Mouse (Mus musculus): ENCODE measurements at regions not wholly inside any gene's neighbourhood (a gene's known extent, or its start where the extent isn't known, plus 50 kb on each side); places are given as distances from the start of the nearest gene placed in this dataset.

DNA sequence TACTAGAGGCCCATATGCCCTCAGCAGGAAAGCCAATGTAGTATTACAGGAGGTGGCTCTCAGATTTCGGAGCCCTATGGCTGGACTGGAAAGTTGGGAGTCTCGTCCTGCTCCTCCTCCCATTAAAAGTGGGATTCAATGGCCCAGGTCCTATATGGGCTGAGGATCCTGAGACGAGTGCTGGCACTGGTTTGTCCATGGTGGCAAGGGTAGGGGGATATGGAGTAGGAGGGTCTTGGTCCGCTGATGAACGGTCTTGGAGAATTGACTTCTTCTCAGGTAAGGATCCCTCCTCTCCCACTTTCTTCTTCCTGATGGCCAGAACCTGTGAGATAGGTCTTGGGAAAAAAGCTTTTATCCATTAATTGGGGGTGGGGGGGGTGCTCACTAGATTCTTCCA is 522.2 kb upstream of the Slc5a7 start:
- H3K4me2 ChIP-seq, result no peak overlapping the region
- no peaks in the 10 kb centered on the region for H3K27me3 ChIP-seq (replicated peaks; ENCODE audit: control insufficient read depth, insufficient read depth, low read length)
- H3K9me3 ChIP-seq (ENCODE audit: control insufficient read depth, low read length), result no peaks in the 10 kb centered on the region
- H3K36me3 ChIP-seq (ENCODE audit: control insufficient read depth, insufficient read depth, low read length), result no peaks in the 10 kb centered on the region
- 77% methylated on average over 5 of the region's 5 CpGs for WGBS
- no peak overlapping the region for H3K4me3 ChIP-seq (ENCODE audit: low read depth, low read length)
- H3K9ac ChIP-seq (ENCODE audit: low read depth, low read length), result no peak overlapping the region
- ATAC-seq (replicated peaks; ENCODE audit: low FRiP score) (0 out of 2 replicates have a peak, but pooled peaks have one; percentile 15), DNase-seq (ENCODE audit: low spot score) (no peak)
- no peak overlapping the region for H3K27ac ChIP-seq (ENCODE audit: low read depth, low read length)
- H3K4me1 ChIP-seq (replicated peaks; ENCODE audit: control insufficient read depth, insufficient read depth, low read length), result no peaks in the 10 kb centered on the region

DNA sequence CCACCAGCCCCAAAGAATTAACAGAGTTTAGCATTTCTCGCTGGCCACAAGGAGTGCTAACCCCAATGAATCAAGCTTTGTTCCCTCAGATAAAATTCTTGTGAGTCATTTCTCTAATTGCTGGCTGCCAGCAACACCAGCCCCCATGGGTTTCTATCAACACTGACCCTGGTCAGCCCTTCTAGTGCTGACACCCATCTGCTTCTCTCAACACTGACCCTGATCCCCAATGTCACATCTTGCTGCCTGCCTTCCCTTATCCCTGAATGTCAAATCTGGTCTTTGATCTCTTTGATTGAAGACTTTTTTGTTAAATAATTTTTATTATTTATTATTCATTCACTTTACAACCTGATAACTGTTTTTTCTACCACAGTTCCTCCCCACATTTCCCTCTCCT is 554.8 kb upstream of the Slc5a7 start:
- no peaks in the 10 kb centered on the region for H3K36me3 ChIP-seq (ENCODE audit: control insufficient read depth, insufficient read depth, low read length)
- no peak overlapping the region for H3K27ac ChIP-seq (ENCODE audit: low read depth, low read length)
- 58% methylated on average over 1 of the region's 1 CpGs for WGBS
- ATAC-seq (replicated peaks; ENCODE audit: low FRiP score) (no peak), DNase-seq (ENCODE audit: low spot score) (no peak)
- no peak overlapping the region for H3K4me3 ChIP-seq (ENCODE audit: low read depth, low read length)
- no peaks in the 10 kb centered on the region for H3K9me3 ChIP-seq (ENCODE audit: control insufficient read depth, low read length)
- H3K27me3 ChIP-seq (replicated peaks; ENCODE audit: control insufficient read depth, insufficient read depth, low read length), result no peaks in the 10 kb centered on the region
- no peaks in the 10 kb centered on the region for H3K4me1 ChIP-seq (replicated peaks; ENCODE audit: control insufficient read depth, insufficient read depth, low read length)
- no peak overlapping the region for H3K9ac ChIP-seq (ENCODE audit: low read depth, low read length)
- no peak overlapping the region for H3K4me2 ChIP-seq

DNA sequence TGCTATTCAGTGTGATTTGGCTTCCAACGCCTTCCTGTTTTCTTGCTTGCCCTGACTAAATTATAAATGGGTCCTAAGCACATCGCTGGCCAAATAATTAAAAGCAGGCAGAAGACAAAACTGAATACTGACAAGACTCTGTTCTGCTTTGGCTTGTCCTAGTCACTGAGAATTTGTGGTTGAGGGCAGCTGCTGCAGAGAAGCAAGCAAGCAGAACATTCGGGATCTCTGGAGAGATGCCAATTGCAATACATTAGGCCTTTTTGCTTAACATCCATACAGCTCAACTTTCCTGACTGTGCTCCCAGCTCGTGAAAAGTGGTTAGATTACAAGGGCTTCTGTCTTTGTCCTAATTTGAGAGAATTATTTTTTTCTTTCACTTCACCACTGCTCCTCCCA is 549.0 kb upstream of the St6gal2 start:
- DNase-seq (ENCODE audit: low spot score), result no peak
- WGBS, result 70% methylated on average over 4 of the region's 4 CpGs

DNA sequence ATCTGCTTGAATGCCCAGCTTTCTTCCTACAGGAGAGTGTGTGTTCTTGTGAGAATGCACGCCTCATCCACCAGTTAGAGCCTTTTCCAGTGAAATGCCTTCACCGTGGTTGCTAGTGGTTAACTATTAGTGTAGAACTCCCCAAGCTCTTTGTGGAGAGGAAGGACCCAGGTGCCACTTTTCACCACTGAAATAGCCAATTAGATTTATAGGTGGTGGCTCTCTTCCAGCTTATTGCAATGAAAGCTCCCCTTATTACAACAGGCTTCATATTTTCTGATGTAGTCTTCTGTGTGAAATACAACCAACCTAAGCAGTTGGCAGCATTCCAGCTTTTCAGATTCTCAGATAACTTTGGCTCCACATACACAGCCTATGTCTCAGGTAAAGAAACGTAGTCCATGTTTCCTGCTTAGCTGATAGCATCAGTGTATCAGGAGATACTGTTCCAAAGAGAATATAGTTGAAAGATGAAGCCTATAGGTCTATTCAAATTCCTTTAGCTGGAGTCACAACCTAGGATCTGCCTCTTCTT is 515.9 kb upstream of the St6gal2 start:
- 65% methylated on average over 3 of the region's 3 CpGs for WGBS
- Histone ChIP-seq H3K4me1 (replicated peaks; ENCODE audit: control insufficient read depth, insufficient read depth, low read length) (no peaks in the 10 kb centered on the region), H3K27ac (ENCODE audit: low read depth, low read length) (no peak overlapping the region), H3K9ac (ENCODE audit: low read depth, low read length) (no peak overlapping the region), H3K36me3 (ENCODE audit: control insufficient read depth, insufficient read depth, low read length) (no peaks in the 10 kb centered on the region), H3K4me3 (ENCODE audit: low read depth, low read length) (no peak overlapping the region), H3K27me3 (replicated peaks; ENCODE audit: control insufficient read depth, insufficient read depth, low read length) (no peaks in the 10 kb centered on the region), H3K4me2 (no peak overlapping the region), H3K9me3 (ENCODE audit: control insufficient read depth, low read length) (no peaks in the 10 kb centered on the region)
- DNase-seq (ENCODE audit: low spot score) (no peak), ATAC-seq (replicated peaks; ENCODE audit: low FRiP score) (no peak)

More for the DNA sequence above, 549.0 kb upstream of the St6gal2 start:
- H3K4me1 ChIP-seq (replicated peaks; ENCODE audit: control insufficient read depth, insufficient read depth, low read length), result no peaks in the 10 kb centered on the region
- H3K27ac ChIP-seq (ENCODE audit: low read depth, low read length), result no peak overlapping the region
- no peaks in the 10 kb centered on the region for H3K36me3 ChIP-seq (ENCODE audit: control insufficient read depth, insufficient read depth, low read length)
- no peaks in the 10 kb centered on the region for H3K27me3 ChIP-seq (replicated peaks; ENCODE audit: control insufficient read depth, insufficient read depth, low read length)
- no peak overlapping the region for H3K4me3 ChIP-seq (ENCODE audit: low read depth, low read length)
- no peaks in the 10 kb centered on the region for H3K9me3 ChIP-seq (ENCODE audit: control insufficient read depth, low read length)
- no peak overlapping the region for H3K9ac ChIP-seq (ENCODE audit: low read depth, low read length)
- ATAC-seq (replicated peaks; ENCODE audit: low FRiP score), result no peak
- no peak overlapping the region for H3K4me2 ChIP-seq

DNA sequence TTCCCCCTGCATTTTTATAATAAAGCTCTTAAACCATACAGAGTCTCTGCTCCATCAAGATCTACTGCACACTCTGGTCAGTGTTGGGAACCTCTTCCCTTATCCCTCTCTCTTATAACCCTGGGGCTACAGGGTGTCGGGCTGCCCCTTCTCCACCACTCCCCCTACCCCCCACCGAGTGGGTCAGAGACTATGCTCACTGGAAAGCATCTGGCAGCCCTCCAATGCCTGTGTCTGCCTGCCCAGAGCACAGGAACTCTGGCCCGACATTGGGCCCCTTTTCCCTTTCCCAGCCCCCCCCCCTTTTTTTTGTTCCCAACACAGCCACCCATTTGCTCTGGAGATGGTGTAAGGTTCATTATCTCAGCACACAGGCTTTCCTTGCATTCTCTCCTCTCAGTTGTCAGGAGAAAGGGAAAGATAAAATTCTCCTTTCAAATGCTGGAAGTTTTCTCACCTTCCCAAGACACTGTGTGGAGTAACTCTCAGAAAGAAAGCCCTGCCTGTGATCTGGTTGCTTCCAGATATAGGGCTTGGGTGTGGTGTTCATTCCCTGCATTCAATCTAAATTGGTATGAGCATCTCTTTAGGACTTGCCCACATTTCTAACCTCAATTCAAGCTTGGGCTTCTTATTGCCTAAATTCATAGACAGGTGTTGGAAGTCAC is 501.7 kb upstream of the St6gal2 start:
- no peak overlapping the region for H3K4me3 ChIP-seq (ENCODE audit: low read depth, low read length)
- WGBS, result 31% methylated on average over 3 of the region's 3 CpGs
- DNase-seq (ENCODE audit: low spot score) (no peak), ATAC-seq (replicated peaks; ENCODE audit: low FRiP score) (no peak)
- no peak overlapping the region for H3K4me2 ChIP-seq
- H3K9me3 ChIP-seq (ENCODE audit: control insufficient read depth, low read length), result no peaks in the 10 kb centered on the region
- H3K9ac ChIP-seq (ENCODE audit: low read depth, low read length), result no peak overlapping the region
- H3K27me3 ChIP-seq (replicated peaks; ENCODE audit: control insufficient read depth, insufficient read depth, low read length), result no peaks in the 10 kb centered on the region
- H3K27ac ChIP-seq (ENCODE audit: low read depth, low read length), result no peak overlapping the region
- H3K4me1 ChIP-seq (replicated peaks; ENCODE audit: control insufficient read depth, insufficient read depth, low read length), result no peaks in the 10 kb centered on the region
- no peaks in the 10 kb centered on the region for H3K36me3 ChIP-seq (ENCODE audit: control insufficient read depth, insufficient read depth, low read length)

DNA sequence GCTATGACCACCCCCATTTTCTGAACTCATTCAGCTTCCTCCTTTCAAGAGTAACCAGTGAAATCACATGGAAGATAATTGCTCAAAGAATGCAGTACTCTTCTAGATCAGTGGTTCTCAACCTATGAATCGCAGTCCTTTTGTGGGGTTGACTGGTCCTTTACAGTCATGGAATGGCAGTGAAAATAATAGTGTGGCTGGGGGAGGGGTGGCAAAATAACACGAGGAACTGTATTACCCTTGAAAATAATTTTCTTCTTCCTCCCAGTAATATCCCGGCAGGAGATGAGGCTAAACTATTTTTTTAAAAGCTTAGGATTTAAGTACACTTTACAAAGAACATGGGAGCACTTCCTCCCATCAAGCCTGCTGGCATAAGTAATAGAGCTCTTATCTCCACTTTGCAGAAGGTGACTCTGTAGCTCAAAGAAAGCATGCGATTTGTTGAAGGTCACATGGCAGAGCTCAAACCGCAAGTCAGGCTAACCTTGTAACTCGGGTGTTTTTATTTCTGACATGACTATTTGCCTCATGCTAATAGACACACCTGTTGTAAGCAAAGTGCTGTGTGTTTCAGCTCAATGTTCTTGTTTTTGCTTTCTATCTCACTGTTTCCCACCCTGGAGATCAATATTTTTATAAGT is 500.8 kb upstream of the St6gal2 start:
- H3K9ac ChIP-seq (ENCODE audit: low read depth, low read length), result no peak overlapping the region
- H3K4me2 ChIP-seq, result no peak overlapping the region
- DNase-seq (ENCODE audit: low spot score) (no peak), ATAC-seq (replicated peaks; ENCODE audit: low FRiP score) (no peak)
- H3K27me3 ChIP-seq (replicated peaks; ENCODE audit: control insufficient read depth, insufficient read depth, low read length), result no peaks in the 10 kb centered on the region
- 67% methylated on average over 6 of the region's 6 CpGs for WGBS
- no peaks in the 10 kb centered on the region for H3K4me1 ChIP-seq (replicated peaks; ENCODE audit: control insufficient read depth, insufficient read depth, low read length)
- H3K27ac ChIP-seq (ENCODE audit: low read depth, low read length), result no peak overlapping the region
- no peaks in the 10 kb centered on the region for H3K36me3 ChIP-seq (ENCODE audit: control insufficient read depth, insufficient read depth, low read length)
- H3K4me3 ChIP-seq (ENCODE audit: low read depth, low read length), result no peak overlapping the region
- H3K9me3 ChIP-seq (ENCODE audit: control insufficient read depth, low read length), result no peaks in the 10 kb centered on the region
